Mouse (Mus musculus): ENCODE data around the gene Ppef1. TPM values are rescaled to one million over a fixed set of nuclear protein-coding genes. Genes with fewer than 3 reads are reported as not detected.

Gene Ppef1
- not detected for polyA plus RNA-seq (2014; fragmentation: Illumina TruSeq; extraction: RNeasy Lipid Tissue Mini Kit (QIAGEN cat#74804); ENCODE audit: low read depth, low replicate concordance)

DNA sequence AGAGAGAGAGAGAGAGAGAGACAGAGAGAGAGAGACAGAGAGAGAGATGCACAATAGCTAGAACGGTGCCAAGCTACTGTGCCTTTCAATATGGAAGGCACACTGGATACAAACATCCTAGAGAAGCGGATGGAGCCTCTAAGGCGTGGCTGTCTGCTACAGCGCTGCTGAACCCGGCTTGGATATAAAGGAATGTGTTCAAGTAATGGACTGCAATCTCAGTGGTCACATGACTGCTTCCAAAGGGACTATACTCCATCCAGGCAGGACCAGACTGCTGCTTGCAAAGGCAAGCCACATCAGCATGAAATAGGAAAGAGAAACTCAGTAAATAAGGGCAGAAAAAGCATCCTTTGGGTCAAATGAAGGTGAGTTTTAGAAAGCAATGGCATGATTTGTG, at the start of gene Ppef1:
Gene Ppef1 (minus strand): TSS at position 116 of the 400 bp plus-strand sequence.

DNA sequence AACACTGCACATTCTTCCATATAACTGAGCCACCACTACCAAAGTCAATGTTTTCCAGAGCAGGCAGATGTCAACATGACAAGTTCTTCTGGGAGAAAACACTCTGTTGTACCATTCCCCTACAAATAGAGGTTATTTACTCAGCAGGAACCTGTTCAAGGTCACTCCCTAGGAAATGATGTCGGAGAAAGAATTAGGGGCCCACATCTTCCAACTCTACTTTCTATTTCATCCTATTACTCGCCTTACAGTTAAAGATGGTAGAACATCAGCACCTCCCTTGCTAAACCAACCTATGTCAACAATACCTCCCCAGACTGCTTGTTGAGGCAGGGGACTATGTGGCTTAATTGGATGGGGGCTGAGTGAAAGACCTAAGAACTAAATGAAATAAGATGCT, 32.1 kb upstream of the Ppef1 start, which contains the start of gene Rs1:
Gene Rs1 (plus strand): TSS at position 301 of the 400 bp plus-strand sequence.

Other genes starting within 250 kb of the Ppef1 start
- 10.2 TPM for gene Phka2, start 233.6 kb downstream of the Ppef1 start, polyA plus RNA-seq (2014; fragmentation: Illumina TruSeq; extraction: RNeasy Lipid Tissue Mini Kit (QIAGEN cat#74804); ENCODE audit: low read depth, low replicate concordance)
- gene Rs1, start 32.2 kb upstream of the Ppef1 start, polyA plus RNA-seq (2014; fragmentation: Illumina TruSeq; extraction: RNeasy Lipid Tissue Mini Kit (QIAGEN cat#74804); ENCODE audit: low read depth, low replicate concordance) = not detected
- not detected for gene Gja6, start 171.3 kb upstream of the Ppef1 start, polyA plus RNA-seq (2014; fragmentation: Illumina TruSeq; extraction: RNeasy Lipid Tissue Mini Kit (QIAGEN cat#74804); ENCODE audit: low read depth, low replicate concordance)

Measured in kidney, adult 10 weeks (tissue).